Mouse (Mus musculus): Measurements from ENCODE around the gene Vwa1. TPM values are rescaled to one million over a fixed set of nuclear protein-coding genes. Genes with fewer than 3 reads are reported as not detected.

Gene Vwa1
- total and polyA plus RNA-seq, 2 experiments from 2014 or later: 7.5 to 15.5 TPM

GRCm38 (mm10) chr4:155811929-155812664 is 37.6 kb upstream of the Vwa1 start, which contains the start of gene Ccnl2:
Gene Ccnl2, plus strand, starts transcription at chr4:155812489.
- Histone ChIP-seq H3K36me3 (replicated peaks; ENCODE audit: control insufficient read depth, insufficient read depth, low read length) (peaks cover 69% of the 10 kb centered on the region), H3K27ac (ENCODE audit: low read depth) (peak within 1 kb of the TSS; percentile 95), H3K9ac (replicated peaks; ENCODE audit: low read depth, low read length) (peak within 1 kb of the TSS; percentile 99), H3K4me3 (ENCODE audit: low read depth, low read length) (peak within 1 kb of the TSS; percentile 97), H3K9me3 (replicated peaks; ENCODE audit: control insufficient read depth, low read length) (no peaks in the 10 kb centered on the region), H3K27me3 (ENCODE audit: control insufficient read depth, insufficient read depth, low read length) (no peaks in the 10 kb centered on the region), H3K4me1 (ENCODE audit: control insufficient read depth, insufficient read depth) (peaks cover 16% of the 10 kb centered on the region; the same call in 1 of the 2 replicates), H3K4me2 (ENCODE audit: low read depth, low read length) (peak within 1 kb of the TSS; percentile 84)
- TF ChIP-seq EP300 (IDR thresholded peaks at IDR 0.05; ENCODE audit: low read depth): peak; percentile 80
- no peak for TF ChIP-seq CTCF (IDR thresholded peaks at IDR 0.05; ENCODE audit: low read depth)
- DNase-seq (ENCODE audit: low spot score) (peak; percentile 95), ATAC-seq (ENCODE audit: insufficient read depth, low read depth) (peak; percentile 99)
- under 1% methylated on average over 50 of the region's 60 CpGs for WGBS

- H3K9me3 ChIP-seq (replicated peaks; ENCODE audit: control insufficient read depth, low read length): no peaks in the 10 kb centered on the region
- peaks cover 54% of the 10 kb centered on the region for H3K36me3 ChIP-seq (replicated peaks; ENCODE audit: control insufficient read depth, insufficient read depth, low read length)
- no peak overlapping the region for H3K9ac ChIP-seq (replicated peaks; ENCODE audit: low read depth, low read length)
- ATAC-seq (ENCODE audit: insufficient read depth, low read depth) (no peak), DNase-seq (ENCODE audit: low spot score) (no peak)
- H3K4me1 ChIP-seq (ENCODE audit: control insufficient read depth, insufficient read depth): peaks cover 18% of the 10 kb centered on the region
- TF ChIP-seq EP300 (IDR thresholded peaks at IDR 0.05; ENCODE audit: low read depth) (no peak), CTCF (IDR thresholded peaks at IDR 0.05; ENCODE audit: low read depth) (no peak)
- H3K4me3 ChIP-seq (ENCODE audit: low read depth, low read length): no peak overlapping the region
- whole genome bisulfite sequencing: 76% methylated on average over 3 of the region's 3 CpGs
- H3K27me3 ChIP-seq (ENCODE audit: control insufficient read depth, insufficient read depth, low read length): no peaks in the 10 kb centered on the region
- H3K4me2 ChIP-seq (ENCODE audit: low read depth, low read length): no peak overlapping the region
- H3K27ac ChIP-seq (ENCODE audit: low read depth): no peak overlapping the region
These were observed 33.3 kb upstream of the Vwa1 start for GRCm38 (mm10) chr4:155807841-155808240.

- Histone ChIP-seq H3K27ac (ENCODE audit: low read depth) (peak overlapping the region; percentile 73), H3K4me1 (ENCODE audit: control insufficient read depth, insufficient read depth) (peaks cover 16% of the 10 kb centered on the region), H3K9ac (replicated peaks; ENCODE audit: low read depth, low read length) (peak overlapping the region; percentile 83), H3K4me3 (ENCODE audit: low read depth, low read length) (peak overlapping the region; percentile 84), H3K27me3 (ENCODE audit: control insufficient read depth, insufficient read depth, low read length) (no peaks in the 10 kb centered on the region), H3K4me2 (ENCODE audit: low read depth, low read length) (peak overlapping the region; percentile 85), H3K36me3 (replicated peaks; ENCODE audit: control insufficient read depth, insufficient read depth, low read length) (peaks cover 29% of the 10 kb centered on the region), H3K9me3 (replicated peaks; ENCODE audit: control insufficient read depth, low read length) (no peaks in the 10 kb centered on the region)
- under 1% methylated on average over 56 of the region's 58 CpGs for WGBS
- TF ChIP-seq EP300 (IDR thresholded peaks at IDR 0.05; ENCODE audit: low read depth) (peak; percentile 81), CTCF (IDR thresholded peaks at IDR 0.05; ENCODE audit: low read depth) (no peak)
- ATAC-seq (ENCODE audit: insufficient read depth, low read depth) (peak; percentile 99), DNase-seq (ENCODE audit: low spot score) (peak; percentile 92)
These were observed 29.0 kb upstream of the Vwa1 start for GRCm38 (mm10) chr4:155803340-155804041.

DNA sequence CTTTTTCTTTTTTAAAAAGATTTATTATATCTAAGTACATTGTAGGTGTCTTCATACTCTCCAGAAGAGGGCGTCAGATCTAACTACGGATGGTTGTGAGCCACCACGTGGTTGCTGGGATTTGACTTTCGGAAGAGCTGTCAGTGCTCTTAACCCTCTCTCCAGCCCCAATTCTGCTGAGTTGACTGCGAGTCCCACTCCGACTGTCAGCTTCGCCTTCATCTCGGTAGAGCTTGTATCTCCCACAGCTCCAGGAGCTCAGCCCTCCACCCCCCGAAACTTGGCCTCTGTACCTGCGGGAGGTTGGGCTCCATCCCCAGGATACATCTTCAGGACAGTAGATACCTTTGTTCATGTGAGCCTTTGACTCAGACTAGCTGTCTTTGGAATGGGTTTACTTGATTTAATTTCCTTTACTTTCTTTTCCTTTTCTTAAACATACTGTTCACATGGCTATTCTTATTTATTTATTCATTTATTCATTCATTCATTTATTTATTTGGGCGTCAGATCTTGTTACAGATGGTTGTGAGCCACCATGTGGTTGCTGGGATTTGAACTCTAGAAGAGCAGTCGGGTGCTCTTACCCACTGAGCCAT is 28.3 kb upstream of the Vwa1 start, which contains the start of gene Mrpl20:
TSS of gene Mrpl20 (plus strand) at position 138 of the 599 bp plus-strand sequence.
- peak within 1 kb of the TSS; percentile 83 for H3K9ac ChIP-seq (replicated peaks; ENCODE audit: low read depth, low read length)
- peaks cover 16% of the 10 kb centered on the region for H3K4me1 ChIP-seq (ENCODE audit: control insufficient read depth, insufficient read depth)
- WGBS: 6% methylated on average over 12 of the region's 12 CpGs
- peaks cover 23% of the 10 kb centered on the region for H3K36me3 ChIP-seq (replicated peaks; ENCODE audit: control insufficient read depth, insufficient read depth, low read length)
- peak within 1 kb of the TSS; percentile 73 for H3K27ac ChIP-seq (ENCODE audit: low read depth)
- H3K4me3 ChIP-seq (ENCODE audit: low read depth, low read length): peak within 1 kb of the TSS; percentile 84
- no peak for TF ChIP-seq EP300 (IDR thresholded peaks at IDR 0.05; ENCODE audit: low read depth)
- TF ChIP-seq CTCF (IDR thresholded peaks at IDR 0.05; ENCODE audit: low read depth): no peak
- H3K9me3 ChIP-seq (replicated peaks; ENCODE audit: control insufficient read depth, low read length): no peaks in the 10 kb centered on the region
- DNase-seq (ENCODE audit: low spot score) (no peak), ATAC-seq (ENCODE audit: insufficient read depth, low read depth) (peak; percentile 40; the same call in 1 of the 2 replicates)
- H3K4me2 ChIP-seq (ENCODE audit: low read depth, low read length): peak within 1 kb of the TSS; percentile 85
- no peaks in the 10 kb centered on the region for H3K27me3 ChIP-seq (ENCODE audit: control insufficient read depth, insufficient read depth, low read length)

DNA sequence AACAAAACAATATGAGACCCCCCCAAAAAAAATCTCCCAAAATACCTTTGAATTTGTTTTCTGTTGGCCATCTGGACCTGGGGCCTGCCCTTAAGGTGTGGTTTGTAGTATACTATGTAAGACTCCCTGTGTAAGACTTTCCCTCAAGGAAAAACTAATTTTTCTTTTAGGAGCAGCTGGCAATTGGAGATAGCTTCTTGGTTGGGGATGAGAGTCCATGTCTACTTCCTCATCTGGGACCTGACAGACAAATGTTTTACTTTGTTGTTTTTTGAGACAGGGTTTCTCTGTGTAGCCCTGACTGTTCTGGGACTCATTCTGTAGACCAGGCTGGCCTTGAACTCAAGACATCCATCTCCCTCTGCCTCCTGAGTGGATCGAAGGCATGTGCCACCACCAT is 27.6 kb upstream of the Vwa1 start:
- 93% methylated on average over 1 of the region's 1 CpGs for WGBS
- H3K27me3 ChIP-seq (ENCODE audit: control insufficient read depth, insufficient read depth, low read length): no peaks in the 10 kb centered on the region
- no peak overlapping the region for H3K4me2 ChIP-seq (ENCODE audit: low read depth, low read length)
- no peak overlapping the region for H3K9ac ChIP-seq (replicated peaks; ENCODE audit: low read depth, low read length)
- H3K27ac ChIP-seq (ENCODE audit: low read depth): no peak overlapping the region
- no peaks in the 10 kb centered on the region for H3K9me3 ChIP-seq (replicated peaks; ENCODE audit: control insufficient read depth, low read length)
- ATAC-seq (ENCODE audit: insufficient read depth, low read depth) (no peak), DNase-seq (ENCODE audit: low spot score) (no peak)
- TF ChIP-seq EP300 (IDR thresholded peaks at IDR 0.05; ENCODE audit: low read depth) (no peak), CTCF (IDR thresholded peaks at IDR 0.05; ENCODE audit: low read depth) (no peak)
- peaks cover 15% of the 10 kb centered on the region for H3K36me3 ChIP-seq (replicated peaks; ENCODE audit: control insufficient read depth, insufficient read depth, low read length)
- no peak overlapping the region for H3K4me3 ChIP-seq (ENCODE audit: low read depth, low read length)
- H3K4me1 ChIP-seq (ENCODE audit: control insufficient read depth, insufficient read depth): peaks cover 16% of the 10 kb centered on the region
